Mouse (Mus musculus) bone marrow macrophage, adult 2 months (primary cell): ENCODE measurements around the gene Coa3. TPM values are rescaled to one million over a fixed set of nuclear protein-coding genes. Genes with fewer than 3 reads are reported as not detected.
A peak's percentile ranks its signal among the peaks of the same experiment; 100 is the strongest.

ENCODE experiments used
- H3K27ac ChIP-seq: 2 replicates; pipeline ENCODE4 v1.5.1; 2012; ENCODE audit warnings: low read depth, low read length; ENCODE audit not compliant: insufficient read depth
- H3K4me1 ChIP-seq: 2 replicates; pipeline ENCODE4 v1.6.1; 2012; ENCODE audit warnings: low read length; ENCODE audit not compliant: control insufficient read depth, insufficient read depth
- H3K4me3 ChIP-seq: 2 replicates; pipeline ENCODE4 v1.5.1; 2012; ENCODE audit warnings: mild to moderate bottlenecking, low read length, moderate library complexity; ENCODE audit not compliant: insufficient read depth
- CTCF ChIP-seq: IDR thresholded peaks from 2 replicates; pipeline ENCODE4 v1.5.1; 2012; ENCODE audit warnings: low read depth, mild to moderate bottlenecking, low read length, moderate library complexity
- POLR2A ChIP-seq: IDR thresholded peaks from 2 replicates; pipeline ENCODE4 v1.6.1; 2012; ENCODE audit warnings: mild to moderate bottlenecking, low read depth, low read length, borderline replicate concordance
- polyA plus RNA-seq: library from polyadenylated mRNA; stranded (reverse); fragments of >200 nt; gene quantifications from 2 replicates; pipeline ENCODE4 v1.2.4, GENCODE M21; 2012; ENCODE audit not compliant: missing spikeins, insufficient read depth, insufficient read length

Gene Coa3
- polyA plus RNA-seq, 1 experiment = 60.1 TPM

- peaks cover 5% of the 10 kb centered on the region; the same call in 1 of the 2 replicates for H3K4me1 ChIP-seq
- no peak for TF ChIP-seq POLR2A
- no peak for TF ChIP-seq CTCF
- H3K4me3 ChIP-seq = no peak overlapping the region
- H3K27ac ChIP-seq = no peak overlapping the region
Observed at GRCm38 (mm10) chr11:101245071-101245470, 33.8 kb downstream of the Coa3 start.

GRCm38 (mm10) chr11:101238071-101238647, 40.8 kb downstream of the Coa3 start:
- Histone ChIP-seq H3K4me1 (no peaks in the 10 kb centered on the region), H3K4me3 (no peak overlapping the region), H3K27ac (no peak overlapping the region)
- TF ChIP-seq POLR2A = no peak
- TF ChIP-seq CTCF = no peak

GRCm38 (mm10) chr11:101236782-101237181, 42.1 kb downstream of the Coa3 start:
- peaks cover 4% of the 10 kb centered on the region for H3K4me1 ChIP-seq
- no peak overlapping the region for H3K27ac ChIP-seq
- no peak overlapping the region for H3K4me3 ChIP-seq
- TF ChIP-seq CTCF (no peak), POLR2A (no peak)

- no peak overlapping the region for H3K27ac ChIP-seq
- no peak for TF ChIP-seq POLR2A
- no peak for TF ChIP-seq CTCF
- H3K4me3 ChIP-seq = no peak overlapping the region
- H3K4me1 ChIP-seq = peaks cover 10% of the 10 kb centered on the region
Observed at GRCm38 (mm10) chr11:101235429-101235828, 43.5 kb downstream of the Coa3 start.

GRCm38 (mm10) chr11:101234124-101234523, 44.8 kb downstream of the Coa3 start:
- no peak overlapping the region for H3K27ac ChIP-seq

GRCm38 (mm10) chr11:101233240-101233639, 45.7 kb downstream of the Coa3 start:
- Histone ChIP-seq H3K4me3 (no peak overlapping the region), H3K4me1 (peaks cover 19% of the 10 kb centered on the region), H3K27ac (no peak overlapping the region)
- no peak for TF ChIP-seq CTCF
- no peak for TF ChIP-seq POLR2A

More at GRCm38 (mm10) chr11:101234124-101234523, 44.8 kb downstream of the Coa3 start:
- peaks cover 19% of the 10 kb centered on the region for H3K4me1 ChIP-seq
- TF ChIP-seq POLR2A (no peak), CTCF (no peak)
- no peak overlapping the region for H3K4me3 ChIP-seq

- peak overlapping the region; percentile 80 for H3K27ac ChIP-seq
- H3K4me1 ChIP-seq = peaks cover 19% of the 10 kb centered on the region
- TF ChIP-seq CTCF (no peak), POLR2A (no peak)
- H3K4me3 ChIP-seq = peak overlapping the region; percentile 56
Observed at GRCm38 (mm10) chr11:101232010-101232839, 46.7 kb downstream of the Coa3 start.

- Histone ChIP-seq H3K4me3 (peak overlapping the region; percentile 56), H3K4me1 (peaks cover 19% of the 10 kb centered on the region), H3K27ac (peak overlapping the region; percentile 80)
- TF ChIP-seq POLR2A = no peak
- no peak for TF ChIP-seq CTCF
Observed at GRCm38 (mm10) chr11:101230991-101231871, 47.7 kb downstream of the Coa3 start.

- H3K27ac ChIP-seq = no peak overlapping the region
- no peak for TF ChIP-seq CTCF
- TF ChIP-seq POLR2A = no peak
- H3K4me1 ChIP-seq = peaks cover 19% of the 10 kb centered on the region
- peak overlapping the region; percentile 56 for H3K4me3 ChIP-seq
Observed at GRCm38 (mm10) chr11:101230526-101230925, 48.4 kb downstream of the Coa3 start.

GRCm38 (mm10) chr11:101230061-101230511, 48.8 kb downstream of the Coa3 start:
- Histone ChIP-seq H3K4me1 (peaks cover 22% of the 10 kb centered on the region), H3K27ac (no peak overlapping the region), H3K4me3 (no peak overlapping the region)
- no peak for TF ChIP-seq POLR2A
- TF ChIP-seq CTCF = no peak
